Mouse (Mus musculus): ENCODE data around the gene Srm. TPM values are rescaled to one million over a fixed set of nuclear protein-coding genes. Genes with fewer than 3 reads are reported as not detected.

Gene Srm
- polyA plus RNA-seq, 1 experiment, result 33.1 TPM

- 44% methylated on average over 2 of the region's 2 CpGs for WGBS
- Histone ChIP-seq H3K4me3 (ENCODE audit: insufficient read depth, low read depth, low read length) (no peak overlapping the region), H3K27me3 (replicated peaks; ENCODE audit: control insufficient read depth, insufficient read depth, low read length) (no peaks in the 10 kb centered on the region), H3K27ac (ENCODE audit: insufficient read depth, low read depth, low read length) (peak overlapping the region; percentile 69), H3K36me3 (ENCODE audit: control insufficient read depth, insufficient read depth, low read length) (no peaks in the 10 kb centered on the region), H3K4me1 (ENCODE audit: control insufficient read depth, insufficient read depth, low read length) (peaks cover 3% of the 10 kb centered on the region; the same call in 1 of the 2 replicates)
- TF ChIP-seq CTCF (conservative IDR thresholded peaks at IDR 0.05; ENCODE audit: insufficient read depth, insufficient read length, low read depth, low read length), result no peak
- no peak for TF ChIP-seq POLR2A (IDR thresholded peaks at IDR 0.05; ENCODE audit: low read depth, low read length)
- no peak for DNase-seq
Observed at GRCm38 (mm10) chr4:148633395-148634061, 42.2 kb downstream of the Srm start.

GRCm38 (mm10) chr4:148635309-148635708 is 44.0 kb downstream of the Srm start:
- WGBS, result 74% methylated on average over 2 of the region's 2 CpGs

DNA sequence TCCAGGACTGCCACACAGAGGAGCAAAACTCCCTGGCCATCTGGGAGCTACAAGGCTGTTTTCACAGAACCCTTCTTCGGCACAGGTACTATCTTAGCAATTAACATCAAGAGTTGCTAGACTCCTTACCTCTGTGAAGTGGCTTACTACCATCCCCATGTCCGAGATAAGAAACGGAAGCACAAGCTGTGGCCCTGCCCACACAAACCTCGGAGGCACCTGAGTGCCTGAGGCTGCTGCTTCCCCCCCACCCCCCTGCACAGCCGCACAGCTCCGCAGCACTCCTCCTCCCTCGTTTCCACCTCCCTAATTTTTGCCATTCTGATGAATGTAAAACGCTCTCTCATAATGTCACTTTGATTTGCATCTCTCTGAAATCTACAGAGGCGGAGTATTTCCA is 47.0 kb downstream of the Srm start:
- no peak for DNase-seq
- Histone ChIP-seq H3K36me3 (ENCODE audit: control insufficient read depth, insufficient read depth, low read length) (no peaks in the 10 kb centered on the region), H3K27me3 (replicated peaks; ENCODE audit: control insufficient read depth, insufficient read depth, low read length) (no peaks in the 10 kb centered on the region), H3K27ac (ENCODE audit: insufficient read depth, low read depth, low read length) (no peak overlapping the region), H3K4me1 (ENCODE audit: control insufficient read depth, insufficient read depth, low read length) (peaks cover 15% of the 10 kb centered on the region; the same call in 1 of the 2 replicates), H3K4me3 (ENCODE audit: insufficient read depth, low read depth, low read length) (no peak overlapping the region)
- WGBS, result 37% methylated on average over 9 of the region's 9 CpGs
- no peak for TF ChIP-seq CTCF (conservative IDR thresholded peaks at IDR 0.05; ENCODE audit: insufficient read depth, insufficient read length, low read depth, low read length)
- no peak for TF ChIP-seq POLR2A (IDR thresholded peaks at IDR 0.05; ENCODE audit: low read depth, low read length)

More at GRCm38 (mm10) chr4:148635309-148635708, 44.0 kb downstream of the Srm start:
- Histone ChIP-seq H3K4me1 (ENCODE audit: control insufficient read depth, insufficient read depth, low read length) (peaks cover 8% of the 10 kb centered on the region; the same call in 1 of the 2 replicates), H3K36me3 (ENCODE audit: control insufficient read depth, insufficient read depth, low read length) (no peaks in the 10 kb centered on the region), H3K4me3 (ENCODE audit: insufficient read depth, low read depth, low read length) (no peak overlapping the region), H3K27ac (ENCODE audit: insufficient read depth, low read depth, low read length) (no peak overlapping the region), H3K27me3 (replicated peaks; ENCODE audit: control insufficient read depth, insufficient read depth, low read length) (no peaks in the 10 kb centered on the region)
- TF ChIP-seq POLR2A (IDR thresholded peaks at IDR 0.05; ENCODE audit: low read depth, low read length) (no peak), CTCF (conservative IDR thresholded peaks at IDR 0.05; ENCODE audit: insufficient read depth, insufficient read length, low read depth, low read length) (no peak)
- no peak for DNase-seq

DNA sequence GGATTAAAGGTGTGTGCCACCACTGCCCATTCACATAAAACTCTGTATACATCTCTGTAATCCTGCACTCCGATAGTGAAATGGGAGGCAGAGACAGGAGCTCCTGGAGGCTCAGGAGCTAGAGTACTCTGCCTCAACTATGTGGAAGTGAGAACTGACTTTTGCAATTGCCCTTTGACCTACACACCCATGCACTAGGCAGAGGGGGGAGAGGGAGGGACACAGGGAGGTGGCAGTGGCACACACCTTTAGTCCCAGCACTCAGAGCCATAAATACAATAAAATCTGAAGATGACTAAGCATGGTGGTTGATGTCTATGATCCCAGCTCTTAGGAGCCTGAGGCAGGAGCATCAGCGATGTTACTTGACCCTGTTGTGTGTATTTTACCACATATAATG is 48.2 kb downstream of the Srm start:
- Histone ChIP-seq H3K4me3 (ENCODE audit: insufficient read depth, low read depth, low read length) (no peak overlapping the region), H3K27ac (ENCODE audit: insufficient read depth, low read depth, low read length) (no peak overlapping the region), H3K4me1 (ENCODE audit: control insufficient read depth, insufficient read depth, low read length) (peaks cover 23% of the 10 kb centered on the region), H3K27me3 (replicated peaks; ENCODE audit: control insufficient read depth, insufficient read depth, low read length) (no peaks in the 10 kb centered on the region), H3K36me3 (ENCODE audit: control insufficient read depth, insufficient read depth, low read length) (no peaks in the 10 kb centered on the region)
- TF ChIP-seq POLR2A (IDR thresholded peaks at IDR 0.05; ENCODE audit: low read depth, low read length) (no peak), CTCF (conservative IDR thresholded peaks at IDR 0.05; ENCODE audit: insufficient read depth, insufficient read length, low read depth, low read length) (no peak)
- 78% methylated on average over 2 of the region's 2 CpGs for WGBS
- no peak for DNase-seq

GRCm38 (mm10) chr4:148641121-148641520 is 49.8 kb downstream of the Srm start:
- peaks cover 23% of the 10 kb centered on the region for H3K4me1 ChIP-seq (ENCODE audit: control insufficient read depth, insufficient read depth, low read length)
- no peaks in the 10 kb centered on the region for H3K36me3 ChIP-seq (ENCODE audit: control insufficient read depth, insufficient read depth, low read length)
- DNase-seq, result peak; percentile 93
- H3K27me3 ChIP-seq (replicated peaks; ENCODE audit: control insufficient read depth, insufficient read depth, low read length), result no peaks in the 10 kb centered on the region
- WGBS, result 34% methylated on average over 5 of the region's 5 CpGs
- peak overlapping the region; percentile 98 for H3K27ac ChIP-seq (ENCODE audit: insufficient read depth, low read depth, low read length)
- no peak for TF ChIP-seq POLR2A (IDR thresholded peaks at IDR 0.05; ENCODE audit: low read depth, low read length)
- no peak for TF ChIP-seq CTCF (conservative IDR thresholded peaks at IDR 0.05; ENCODE audit: insufficient read depth, insufficient read length, low read depth, low read length)
- no peak overlapping the region for H3K4me3 ChIP-seq (ENCODE audit: insufficient read depth, low read depth, low read length)

DNA sequence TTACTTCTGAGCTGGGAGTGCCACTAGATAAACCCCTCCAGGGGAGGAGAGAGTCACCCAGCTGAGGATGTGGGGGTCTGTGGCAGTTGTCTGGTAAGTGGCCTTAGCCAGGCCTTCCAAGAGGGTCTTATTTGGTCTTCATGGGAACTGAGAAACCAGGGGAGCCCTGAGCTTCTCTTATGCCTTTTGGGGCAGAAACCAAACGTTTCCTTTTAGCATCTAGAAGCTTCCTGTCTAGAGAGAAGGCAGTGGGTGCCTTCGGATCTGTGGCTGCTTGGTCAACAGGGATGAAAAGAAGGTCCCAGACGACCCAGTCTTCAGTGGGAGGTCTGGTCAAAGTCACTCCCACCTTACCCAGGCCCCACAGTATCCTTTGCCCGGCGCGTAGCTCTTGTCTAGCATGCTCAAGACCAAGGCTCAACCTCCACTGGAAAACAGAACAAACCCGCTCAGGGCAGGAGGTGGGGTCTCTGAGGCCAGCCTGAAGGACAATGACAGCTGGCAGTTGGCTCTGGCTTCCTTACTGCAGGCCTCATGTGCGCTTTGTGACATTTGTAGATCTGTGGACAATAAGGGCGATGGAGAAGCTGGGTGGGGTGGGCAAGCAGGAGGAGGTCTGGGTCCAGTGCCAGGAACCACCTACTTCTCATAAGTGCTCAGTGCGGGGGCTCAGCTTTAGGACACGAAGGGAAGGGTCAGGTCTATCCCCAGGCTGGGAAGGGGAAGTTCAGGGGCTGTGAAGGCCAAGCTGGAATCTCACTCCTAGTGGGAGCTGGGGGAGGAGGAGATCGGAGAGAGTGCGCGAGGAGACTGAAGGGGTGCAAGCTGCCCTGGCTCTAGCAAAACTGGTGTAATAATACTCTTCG is 52.2 kb downstream of the Srm start, which contains the start of gene Gm572:
Gm572 (plus strand) TSS at position 27 of the 866 bp plus-strand sequence.
- WGBS, result 45% methylated on average over 15 of the region's 15 CpGs
- TF ChIP-seq CTCF (conservative IDR thresholded peaks at IDR 0.05; ENCODE audit: insufficient read depth, insufficient read length, low read depth, low read length), result no peak
- TF ChIP-seq POLR2A (IDR thresholded peaks at IDR 0.05; ENCODE audit: low read depth, low read length), result no peak

GRCm38 (mm10) chr4:148644157-148644511 is 52.8 kb downstream of the Srm start:
- peak overlapping the region; percentile 10; the same call in 1 of the 2 replicates for H3K4me3 ChIP-seq (ENCODE audit: insufficient read depth, low read depth, low read length)
- DNase-seq, result peak; percentile 91
- WGBS, result 5% methylated on average over 9 of the region's 9 CpGs
- peaks cover 23% of the 10 kb centered on the region for H3K4me1 ChIP-seq (ENCODE audit: control insufficient read depth, insufficient read depth, low read length)
- no peaks in the 10 kb centered on the region for H3K27me3 ChIP-seq (replicated peaks; ENCODE audit: control insufficient read depth, insufficient read depth, low read length)
- no peaks in the 10 kb centered on the region for H3K36me3 ChIP-seq (ENCODE audit: control insufficient read depth, insufficient read depth, low read length)
- peak overlapping the region; percentile 93 for H3K27ac ChIP-seq (ENCODE audit: insufficient read depth, low read depth, low read length)
- no peak for TF ChIP-seq POLR2A (IDR thresholded peaks at IDR 0.05; ENCODE audit: low read depth, low read length)
- peak; percentile 82 for TF ChIP-seq CTCF (conservative IDR thresholded peaks at IDR 0.05; ENCODE audit: insufficient read depth, insufficient read length, low read depth, low read length)

More for the DNA sequence above, 52.2 kb downstream of the Srm start, which contains the start of gene Gm572:
- H3K4me3 ChIP-seq (ENCODE audit: insufficient read depth, low read depth, low read length), result peak within 1 kb of the TSS; percentile 10; the same call in 1 of the 2 replicates
- H3K27ac ChIP-seq (ENCODE audit: insufficient read depth, low read depth, low read length), result peak within 1 kb of the TSS; percentile 96
- no peak for DNase-seq
- H3K4me1 ChIP-seq (ENCODE audit: control insufficient read depth, insufficient read depth, low read length), result peaks cover 23% of the 10 kb centered on the region
- H3K36me3 ChIP-seq (ENCODE audit: control insufficient read depth, insufficient read depth, low read length), result no peaks in the 10 kb centered on the region
- H3K27me3 ChIP-seq (replicated peaks; ENCODE audit: control insufficient read depth, insufficient read depth, low read length), result no peaks in the 10 kb centered on the region

Other genes starting within 250 kb of the Srm start
- 50.8 and 61.6 TPM in 2 replicates for gene Ubiad1, start 146.7 kb upstream of the Srm start, polyA plus RNA-seq (2012; rRNA removed)
- 39.8 and 50.1 TPM in 2 replicates for gene Mtor, start 142.9 kb upstream of the Srm start, polyA plus RNA-seq (2012; rRNA removed)
- gene Angptl7, start 91.0 kb upstream of the Srm start, polyA plus RNA-seq (2012; rRNA removed), result 27.3 and 30.0 TPM in 2 replicates
- 21.8 TPM in 2 replicates for gene Exosc10, start 33.1 kb upstream of the Srm start, polyA plus RNA-seq (2012; rRNA removed)
- 1.7 and 2.7 TPM in 2 replicates for gene Masp2, start 11.1 kb downstream of the Srm start, polyA plus RNA-seq (2012; rRNA removed)
- 67.3 and 93.3 TPM in 2 replicates for gene Tardbp, start 35.5 kb downstream of the Srm start, polyA plus RNA-seq (2012; rRNA removed)
- gene Gm572, start 51.8 kb downstream of the Srm start, polyA plus RNA-seq (2012; rRNA removed), result 0.17 TPM in 1 of 2 replicates, not detected in the other
- 13.5 and 14.7 TPM in 2 replicates for gene Casz1, start 212.9 kb downstream of the Srm start, polyA plus RNA-seq (2012; rRNA removed)